Mouse (Mus musculus) thymus, postnatal 36 days (tissue): ENCODE measurements at regions not wholly inside any gene's neighbourhood (a gene's known extent, or its start where the extent isn't known, plus 50 kb on each side); places are given as distances from the start of the nearest gene placed in this dataset.
A peak's percentile ranks its signal among the peaks of the same experiment; 100 is the strongest.

Source experiments
- DNase-seq, 2 experiments: peaks; one replicate each; pipeline ENCODE4 v3.0.0; 2022; ENCODE audit warnings: mixed read lengths in 2 of 2

DNA sequence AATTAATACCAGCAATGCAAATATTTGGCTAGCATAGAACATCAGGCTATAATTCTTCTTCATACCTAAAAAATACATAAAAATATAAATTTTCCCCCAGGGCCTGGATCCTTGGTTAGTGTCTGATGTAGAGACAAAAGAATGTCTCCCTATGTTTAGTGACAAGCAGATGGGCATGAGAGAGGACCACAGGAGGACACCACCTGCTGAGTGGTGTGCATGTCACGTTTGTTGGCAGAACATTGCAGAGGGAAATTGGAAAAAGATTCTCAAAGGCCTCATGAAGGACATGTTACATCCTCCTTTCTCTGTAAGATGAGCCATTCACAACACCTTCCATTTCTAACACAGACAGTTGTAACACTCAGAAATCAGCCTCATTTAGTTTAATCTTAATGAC, 206.3 kb downstream of the Hhipl2 start:
- no peak for DNase-seq

GRCm38 (mm10) chr1:183633810-183634209, 215.8 kb downstream of the Hhipl2 start:
- DNase-seq, result no peak

- no peak for DNase-seq
Observed at GRCm38 (mm10) chr1:183634836-183635235, 216.8 kb downstream of the Hhipl2 start.

- no peak for DNase-seq
Observed at GRCm38 (mm10) chr1:183637214-183637613, 219.2 kb downstream of the Hhipl2 start.

DNA sequence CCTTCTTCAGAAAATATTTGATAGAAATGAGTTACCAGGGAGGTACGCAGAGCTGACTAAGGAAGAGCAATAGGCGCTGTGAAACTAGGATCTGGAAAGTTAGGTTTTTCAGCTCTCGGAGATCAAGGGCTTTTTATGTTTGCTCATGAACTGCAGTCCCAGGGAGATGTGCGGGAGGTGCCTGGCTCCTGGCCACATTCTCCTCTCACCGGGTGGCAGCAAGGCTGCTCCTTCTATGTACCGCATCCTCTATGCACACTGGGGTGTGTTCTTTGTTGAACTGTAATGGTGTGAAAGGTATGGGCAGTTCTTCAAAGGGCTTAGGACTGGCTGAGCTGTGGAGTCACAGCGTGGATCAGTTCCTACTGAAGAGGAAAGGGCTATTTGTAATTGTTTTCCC, 221.3 kb downstream of the Hhipl2 start:
- no peak for DNase-seq

GRCm38 (mm10) chr1:183640568-183640967, 222.6 kb downstream of the Hhipl2 start:
- DNase-seq, result no peak

- no peak for DNase-seq
Observed at GRCm38 (mm10) chr1:183644001-183644400, 226.0 kb downstream of the Hhipl2 start.

- DNase-seq, result no peak
Observed at GRCm38 (mm10) chr1:183653878-183654277, 235.9 kb downstream of the Hhipl2 start.

DNA sequence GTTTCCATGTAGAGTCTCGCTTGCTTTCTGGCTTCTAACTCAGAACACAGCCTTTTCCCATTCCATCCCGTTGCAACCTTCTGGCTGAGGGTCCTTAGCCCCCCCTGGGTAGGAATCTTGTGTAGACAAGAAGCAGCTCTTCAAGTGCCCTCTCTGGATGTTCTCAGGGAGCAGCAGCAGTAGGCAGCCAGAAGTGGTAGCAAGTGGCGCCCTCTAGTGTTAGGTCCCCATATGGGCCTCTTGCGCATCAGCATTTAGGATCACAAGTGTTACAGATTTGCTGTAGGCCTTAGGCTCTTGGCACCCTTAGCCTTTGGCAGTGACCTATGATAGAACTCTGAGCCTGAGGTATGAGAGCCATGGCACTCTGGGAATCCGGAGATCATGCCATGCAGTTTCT, 239.0 kb downstream of the Hhipl2 start:
- peak; percentile 39 to 49 for DNase-seq

- DNase-seq, result no peak
Observed at GRCm38 (mm10) chr1:183660541-183660940, 242.5 kb downstream of the Hhipl2 start.

GRCm38 (mm10) chr1:183662369-183663043, 244.5 kb downstream of the Hhipl2 start:
- no peak for DNase-seq

DNA sequence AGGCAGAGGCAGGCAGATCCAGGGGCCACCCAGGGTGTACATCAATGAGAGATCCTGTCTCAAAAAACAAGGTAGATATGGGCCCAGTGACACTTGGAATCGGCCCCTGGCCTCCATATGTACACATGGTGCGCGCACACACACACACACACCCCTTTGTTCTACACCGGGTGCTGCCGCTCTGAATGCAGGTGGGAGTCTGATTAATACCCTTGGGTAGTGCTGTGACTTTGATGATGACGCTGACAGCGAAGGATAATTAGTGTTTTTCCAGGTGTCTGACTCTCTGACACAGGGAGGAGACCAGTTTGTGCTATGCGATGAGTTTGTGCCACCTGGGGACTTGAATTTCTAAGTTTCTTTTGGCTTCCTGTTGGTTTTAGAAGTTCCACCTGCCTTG, 251.3 kb downstream of the Hhipl2 start:
- DNase-seq, result no peak

- DNase-seq, result peak; percentile 19 to 42
Observed at GRCm38 (mm10) chr1:183669674-183670073, 251.7 kb downstream of the Hhipl2 start.

DNA sequence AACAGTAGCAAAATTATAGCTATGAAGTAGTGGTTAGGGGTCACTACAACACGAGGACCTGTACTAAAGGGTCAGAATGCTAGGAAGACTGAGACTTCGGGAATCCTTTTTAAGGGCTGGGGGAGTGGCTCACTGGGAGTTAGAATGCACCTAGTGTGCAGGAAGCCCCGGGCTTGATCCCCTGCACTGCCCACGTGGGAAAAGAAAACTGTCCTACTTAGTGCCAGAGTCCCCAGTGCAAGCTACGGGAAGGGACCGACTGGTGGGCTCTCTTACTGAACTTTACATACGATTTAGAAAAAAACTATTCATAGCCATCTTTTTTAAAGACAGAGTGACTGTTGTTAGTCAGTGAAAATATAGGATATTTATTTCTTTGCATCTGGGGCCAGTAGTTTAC, 252.5 kb downstream of the Hhipl2 start:
- DNase-seq, result no peak

GRCm38 (mm10) chr1:183671541-183671940, 253.5 kb downstream of the Hhipl2 start:
- no peak for DNase-seq

DNA sequence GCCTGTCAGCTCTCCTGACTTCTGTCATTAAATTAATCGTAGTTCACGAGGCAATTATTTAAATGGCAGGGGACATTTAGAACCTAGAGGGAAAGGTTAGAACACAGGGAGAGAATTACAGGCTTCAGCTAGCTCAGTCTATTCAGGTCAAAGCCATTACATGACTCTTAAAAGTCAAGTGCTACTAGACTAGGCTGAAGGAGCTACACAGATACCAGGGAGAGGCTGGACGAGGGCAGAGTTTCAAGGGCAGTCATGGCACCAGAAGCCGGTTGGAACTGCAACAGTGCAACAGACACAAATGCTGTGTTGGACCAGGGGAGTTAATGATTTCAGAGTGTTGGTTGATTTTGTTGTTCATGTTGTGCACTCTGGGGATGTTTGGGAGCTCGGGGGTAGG, 254.5 kb downstream of the Hhipl2 start:
- DNase-seq, result no peak

DNA sequence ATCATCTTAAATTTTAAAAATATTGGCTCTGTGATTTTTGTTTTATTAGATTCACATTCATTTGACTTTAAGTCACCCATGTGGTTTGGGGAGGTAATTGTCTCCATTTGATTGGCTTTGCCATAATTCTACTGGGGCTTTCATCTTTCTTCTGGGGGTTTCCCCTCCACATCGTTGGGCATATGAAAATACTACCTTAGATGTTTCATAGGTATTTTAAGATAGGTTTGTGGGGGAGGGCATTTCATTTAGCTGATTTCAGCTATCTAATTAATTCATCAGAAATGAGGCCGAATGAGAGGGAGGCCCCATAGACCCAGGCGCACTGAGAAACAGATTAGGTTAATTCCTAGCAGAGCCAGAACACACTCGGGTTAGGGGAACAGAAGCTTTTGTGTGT, 259.6 kb downstream of the Hhipl2 start:
- DNase-seq, result no peak

GRCm38 (mm10) chr1:183679949-183680348, 261.9 kb downstream of the Hhipl2 start:
- no peak for DNase-seq

DNA sequence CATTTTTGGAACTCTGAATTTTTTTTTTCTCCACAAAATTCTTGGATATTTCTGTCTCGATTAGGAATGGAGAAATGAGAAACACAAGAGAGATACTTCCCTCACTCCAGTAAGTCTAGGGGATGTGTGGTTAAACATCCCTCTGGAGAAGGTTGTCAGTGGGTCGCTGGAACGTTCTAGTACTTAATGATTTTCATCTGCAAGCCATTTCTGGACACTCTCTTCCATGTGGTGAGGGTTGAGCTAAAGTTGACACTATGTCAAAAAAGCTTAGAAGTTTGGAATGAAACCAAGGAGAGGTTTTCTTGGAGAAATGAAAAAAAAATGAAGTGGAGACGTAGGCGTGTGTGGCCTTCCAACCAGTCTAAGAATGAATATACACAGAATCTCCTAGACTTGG, 268.0 kb downstream of the Hhipl2 start:
- no peak for DNase-seq

DNA sequence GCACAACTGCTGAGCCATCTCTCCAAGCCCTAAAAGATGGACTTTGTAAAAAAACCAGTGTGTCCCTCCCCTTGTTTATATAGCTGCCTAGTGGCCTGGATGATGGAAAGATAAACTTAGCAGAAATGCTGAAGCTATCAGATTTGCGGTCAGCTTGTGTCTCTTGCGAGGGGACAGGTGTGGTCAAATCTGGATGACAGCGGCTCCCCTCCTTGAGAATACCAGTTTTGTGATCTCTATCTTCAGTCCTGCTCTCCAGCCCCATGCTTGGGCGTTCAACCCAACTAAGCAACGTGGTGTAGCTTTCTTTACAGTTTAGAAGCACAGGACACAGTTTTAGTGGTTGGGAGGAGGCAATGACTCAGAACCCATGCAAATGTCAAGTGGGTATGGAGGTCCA, 274.7 kb downstream of the Hhipl2 start:
- DNase-seq, result no peak

GRCm38 (mm10) chr1:183699284-183699683, 281.3 kb downstream of the Hhipl2 start:
- DNase-seq, result peak; percentile 30 to 45

- no peak for DNase-seq
Observed at GRCm38 (mm10) chr1:183702888-183703287, 284.9 kb downstream of the Hhipl2 start.

DNA sequence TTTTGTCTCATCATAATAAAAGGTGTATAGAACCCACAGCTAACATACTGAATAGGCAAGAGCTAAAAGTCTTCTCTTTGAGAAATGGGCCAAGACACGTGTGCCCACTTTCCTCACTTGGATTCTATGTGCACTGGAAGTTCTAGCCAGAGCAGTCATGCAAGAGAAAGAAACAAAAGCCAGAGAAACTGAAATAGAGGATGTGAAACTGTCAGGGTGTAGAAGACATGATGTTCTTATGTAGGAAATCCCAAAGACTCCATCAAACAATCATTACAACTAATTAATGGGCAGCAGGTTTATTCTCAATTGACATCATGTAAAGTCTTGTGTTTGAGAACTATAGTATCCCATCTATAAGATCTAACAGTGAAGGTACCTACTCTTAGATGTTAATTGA, 294.9 kb downstream of the Hhipl2 start:
- DNase-seq, result no peak

DNA sequence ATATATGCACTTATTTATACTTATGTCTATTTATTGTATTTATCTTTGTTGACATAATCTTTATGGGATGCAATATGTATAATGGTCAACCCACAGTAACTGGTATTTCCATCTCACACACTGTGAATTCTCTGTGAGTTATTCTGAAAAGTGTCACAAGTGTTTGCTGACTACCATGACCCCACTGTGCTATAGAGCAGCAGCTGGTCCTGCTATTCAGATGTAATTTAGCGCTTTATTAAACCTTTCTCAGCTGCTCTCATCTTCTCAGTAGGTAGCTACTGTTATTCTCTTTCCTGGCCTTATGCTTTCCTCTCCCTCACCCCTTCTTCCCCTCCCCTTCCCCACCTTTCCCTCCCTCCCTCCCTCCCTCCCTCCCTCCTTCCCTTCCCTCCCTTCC, 296.0 kb upstream of the Dusp10 start:
- DNase-seq, result no peak

DNA sequence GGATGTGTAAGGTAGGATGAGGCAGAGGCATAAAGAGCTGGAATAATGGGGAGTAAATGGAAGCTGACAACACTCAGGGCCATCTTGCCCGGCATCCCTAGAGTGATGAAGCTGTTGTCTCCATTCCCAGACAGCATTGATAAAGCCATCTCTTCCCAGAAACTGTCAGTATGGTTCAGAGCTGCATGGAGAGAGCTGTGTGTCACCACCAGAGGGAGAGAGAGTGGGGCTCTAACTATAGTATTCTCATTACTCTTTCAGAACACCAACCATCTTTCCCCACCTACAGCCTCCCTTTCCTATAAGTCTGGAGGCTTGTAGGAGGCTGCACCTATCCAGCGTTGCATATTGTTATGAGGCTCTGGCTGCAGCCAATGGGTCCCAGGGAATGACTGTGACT, 264.0 kb upstream of the Dusp10 start:
- DNase-seq, result no peak
